Mouse (Mus musculus) macrophage (primary cell): ENCODE results near the gene Gprasp2. TPM values are rescaled to one million over a fixed set of nuclear protein-coding genes. Genes with fewer than 3 reads are reported as not detected.

Experiments used
- H3K27ac ChIP-seq: fragments of 350-480 bp; formaldehyde crosslinking; 2 replicates; pipeline ENCODE4 v1.9.0; 2021
- H3K36me3 ChIP-seq: fragments of 350-480 bp; formaldehyde crosslinking; 2 replicates; pipeline ENCODE4 v1.9.0; 2021; ENCODE audit errors: inconsistent target
- H3K4me3 ChIP-seq: fragments of 350-480 bp; formaldehyde crosslinking; 2 replicates; pipeline ENCODE4 v1.9.0; 2021; ENCODE audit errors: inconsistent target
- H3K79me2 ChIP-seq: fragments of 350-480 bp; formaldehyde crosslinking; 2 replicates; pipeline ENCODE4 v1.9.0; 2021; ENCODE audit errors: inconsistent target
- WGBS: methylation state at CpG from one replicate; pipeline ENCODE4 v1.1.7; 2026; ENCODE audit warnings: inconsistent platforms; ENCODE audit not compliant: missing documents; 5-methylcytosine and 5-hydroxymethylcytosine counted together
- polyA plus RNA-seq: library from polyadenylated mRNA; stranded (reverse); fragments of 250-400 nt; gene quantifications from 3 replicates; pipeline ENCODE4 v1.2.4, GENCODE M21; 2018; ENCODE audit warnings: inconsistent platforms

The Gprasp2 gene
- polyA plus RNA-seq, 1 experiment from 2014 or later, result not detected

DNA sequence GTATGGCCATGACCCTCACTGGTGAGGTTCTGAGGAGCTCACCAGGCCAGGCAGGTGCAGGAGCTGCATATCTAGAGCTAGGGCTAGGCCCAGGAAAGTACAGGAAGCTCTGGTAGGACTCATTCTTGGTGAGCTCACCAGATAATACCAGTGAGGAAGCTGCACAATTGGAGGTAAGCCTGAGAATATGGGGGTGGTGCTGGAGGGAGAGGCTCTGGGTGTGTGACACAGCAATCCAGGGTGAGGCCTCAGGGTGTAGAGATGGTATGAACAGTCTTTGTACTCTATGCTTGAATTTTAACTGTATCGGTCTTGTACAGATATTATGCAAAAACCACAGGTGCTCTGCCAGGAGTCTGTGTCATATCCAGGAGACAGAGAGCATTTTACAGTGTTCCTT lies 40.8 kb downstream of the Gprasp2 start:
- Histone ChIP-seq H3K36me3 (no peaks in the 10 kb centered on the region), H3K4me3 (no peak overlapping the region), H3K27ac (no peak overlapping the region), H3K79me2 (no peaks in the 10 kb centered on the region)
- WGBS, result 100% methylated on average over 1 of the region's 1 CpGs

DNA sequence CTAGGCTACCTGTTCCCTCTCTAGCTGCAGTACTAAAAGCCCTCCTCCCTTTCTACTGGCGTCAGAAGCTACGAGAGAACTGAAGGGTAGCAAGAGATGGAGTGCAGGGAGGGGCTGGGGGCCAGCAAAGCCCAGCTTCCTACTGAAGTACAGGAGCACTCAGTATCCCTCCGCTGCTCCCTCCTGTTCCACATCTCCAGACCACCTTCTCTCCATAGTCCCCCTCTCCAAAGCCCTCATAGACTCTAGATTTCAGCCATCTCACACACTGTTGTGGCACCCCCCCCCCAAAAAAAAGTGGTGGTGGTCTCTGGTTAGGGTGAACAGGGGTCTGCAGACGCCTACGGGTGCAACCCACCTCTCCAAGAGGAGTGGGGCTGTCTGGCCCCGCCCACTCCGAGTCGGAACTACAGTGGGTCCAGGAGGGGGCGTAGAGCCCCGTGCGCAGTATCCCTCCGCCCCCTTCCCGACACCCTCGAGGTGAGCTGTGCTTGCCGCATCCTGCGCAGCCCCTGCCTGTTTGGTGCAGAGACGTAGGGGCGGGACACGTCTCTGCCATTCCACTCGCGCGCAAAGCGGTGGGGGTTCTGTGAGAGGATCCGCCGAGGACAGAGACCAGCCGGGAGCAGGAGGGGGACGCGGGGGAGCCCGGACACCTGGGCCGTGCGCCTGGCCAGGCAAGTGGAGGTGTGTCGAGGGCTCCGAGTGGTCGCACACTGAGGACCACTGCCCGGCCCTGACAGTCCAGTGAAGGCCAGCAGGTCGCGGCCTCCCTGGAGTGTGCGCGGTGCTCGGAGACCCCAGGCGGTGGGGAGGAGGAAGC lies 46.8 kb downstream of the Gprasp2 start:
- Histone ChIP-seq H3K36me3 (no peaks in the 10 kb centered on the region), H3K27ac (no peak overlapping the region), H3K4me3 (peak overlapping the region; percentile 20; the same call in 1 of the 2 replicates), H3K79me2 (no peaks in the 10 kb centered on the region)
- 24% methylated on average over 39 of the region's 41 CpGs for WGBS

DNA sequence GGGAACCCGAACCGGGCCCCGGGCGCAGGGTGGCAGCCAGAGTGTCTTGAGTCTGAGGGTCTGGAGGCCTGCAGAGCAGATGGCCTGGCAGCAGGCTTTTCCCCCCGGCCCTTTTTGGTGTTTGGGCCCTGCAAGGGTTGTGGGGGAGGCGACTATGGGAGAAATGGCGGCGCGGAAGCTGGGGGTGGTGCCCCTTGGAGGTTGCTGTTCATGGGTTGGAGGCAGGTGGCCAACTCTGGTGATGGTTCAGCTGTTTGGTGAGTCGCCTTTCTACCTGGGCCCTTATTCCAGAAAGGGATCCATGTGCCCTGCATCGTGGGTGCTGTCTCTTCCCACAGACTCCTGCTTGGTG lies 47.4 kb downstream of the Gprasp2 start:
- Histone ChIP-seq H3K36me3 (no peaks in the 10 kb centered on the region), H3K4me3 (peak overlapping the region; percentile 20; the same call in 1 of the 2 replicates), H3K79me2 (no peaks in the 10 kb centered on the region), H3K27ac (no peak overlapping the region)
- WGBS, result 33% methylated on average over 10 of the region's 11 CpGs

Other genes with a start within 250 kb of the Gprasp2 start
- gene Nxf7, start 240.3 kb upstream of the Gprasp2 start, polyA plus RNA-seq, result not detected in 3 replicates
- gene Prame, start 211.3 kb upstream of the Gprasp2 start, polyA plus RNA-seq, result not detected in 3 replicates
- gene Tcp11x2, start 145.2 kb upstream of the Gprasp2 start, polyA plus RNA-seq, result not detected in 3 replicates
- not detected in 3 replicates for gene Tmsb15a, start 113.8 kb upstream of the Gprasp2 start, polyA plus RNA-seq
- gene Armcx5, start 96.3 kb upstream of the Gprasp2 start, polyA plus RNA-seq, result 3.9 to 6.2 TPM (median 5.5 TPM) in 3 replicates
- gene Gprasp1, start 96.3 kb upstream of the Gprasp2 start, polyA plus RNA-seq, result 11.8 to 14.5 TPM (median 13.1 TPM) in 3 replicates
- 0.52 to 2.9 TPM (median 1.8 TPM) in 3 replicates for gene Bhlhb9, start 41.4 kb upstream of the Gprasp2 start, polyA plus RNA-seq
- not detected in 3 replicates for gene Arxes2, start 154.8 kb downstream of the Gprasp2 start, polyA plus RNA-seq
- gene Arxes1, start 194.3 kb downstream of the Gprasp2 start, polyA plus RNA-seq, result not detected in 3 replicates
- not detected in 3 replicates for gene Bex2, start 229.2 kb downstream of the Gprasp2 start, polyA plus RNA-seq
- not detected in 3 replicates for gene Nxf3, start 246.2 kb downstream of the Gprasp2 start, polyA plus RNA-seq